ENCODE assay signal across 23 mouse cellular contexts in the genomic region with DNA sequence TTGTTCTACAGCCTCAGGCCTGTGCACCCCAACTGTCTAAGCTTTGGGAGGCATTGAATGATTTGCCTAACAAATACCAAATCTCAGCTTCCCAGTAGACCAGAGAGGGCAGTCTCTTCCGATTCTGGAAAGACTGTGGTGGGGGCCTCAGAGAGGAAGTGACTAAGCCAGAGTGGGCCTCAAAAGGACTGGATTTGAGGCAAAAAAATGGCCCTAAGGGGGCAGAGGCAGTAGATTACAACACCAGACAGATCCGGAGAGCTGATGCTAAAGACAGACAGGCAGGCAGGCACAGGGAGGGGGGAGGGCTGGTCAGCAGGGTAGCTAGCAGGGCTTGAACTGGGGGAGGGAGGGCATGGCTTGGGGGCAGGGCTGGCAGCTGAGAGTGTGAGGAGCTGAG. TPM values are rescaled to one million over a fixed set of nuclear protein-coding genes. Genes with fewer than 3 reads are reported as not detected.
A peak's percentile ranks its signal among the peaks of the same experiment; 100 is the strongest.
DNase-seq lines count a peak whose midpoint lies in the region; ATAC-seq and TF ChIP-seq lines count a peak whose summit lies in the region.
"Had no signal": no experiment of that assay in that cellular context is flagged by ENCODE, and none has a peak within 500 bp of the region (broad histone marks: within the 10 kb centered on the region; RNA-seq: fewer than 3 reads in every experiment).

No protein-coding gene starts in this region.

- WGBS in kidney, embryonic 15.5 days: 14% methylated on average over 2 of the region's 2 CpGs
- 3% methylated on average over 2 of the region's 2 CpGs for WGBS in limb, embryonic 12.5 days

- peaks cover 87% of the 10 kb centered on the region for H3K4me1 ChIP-seq in kidney, embryonic 15.5 days
- H3K4me1 ChIP-seq in limb, embryonic 12.5 days (replicated peaks): peaks cover 61% of the 10 kb centered on the region

- no peak for TF ChIP-seq CTCF in gastrocnemius, adult 2 months (IDR thresholded peaks at IDR 0.05)

- H3K4me2 ChIP-seq in kidney, embryonic 15.5 days: no peak overlapping the region
- no peak overlapping the region for H3K4me2 ChIP-seq in limb, embryonic 12.5 days
- H3K4me2 ChIP-seq: embryonic facial prominence, embryonic 15.5 days; liver, embryonic 11.5 days had no signal

- H3K9me3 ChIP-seq in kidney, embryonic 15.5 days (replicated peaks): no peaks in the 10 kb centered on the region
- no peaks in the 10 kb centered on the region for H3K9me3 ChIP-seq in limb, embryonic 12.5 days
- H3K9me3 ChIP-seq: embryonic facial prominence, embryonic 15.5 days had no signal

- no peak overlapping the region for H3K9ac ChIP-seq in kidney, embryonic 15.5 days
- H3K9ac ChIP-seq in limb, embryonic 12.5 days (replicated peaks): no peak overlapping the region
- H3K9ac ChIP-seq: embryonic facial prominence, embryonic 15.5 days had no signal

- no peak for ATAC-seq in kidney, embryonic 15.5 days (replicated peaks; ENCODE audit: low FRiP score)
- no peak for ATAC-seq in limb, embryonic 12.5 days (ENCODE audit: insufficient number of reproducible peaks, insufficient read depth, low FRiP score, low TSS enrichment, low read depth)
- ATAC-seq: activated CD4-positive, CD25-positive, alpha-beta regulatory T cell, adult 4 months; Patski had no signal

- H3K27ac ChIP-seq in gastrocnemius, adult 2 months: peak overlapping the region; percentile 17
- peak overlapping the region; percentile 43; the same call in 1 of the 2 replicates for H3K27ac ChIP-seq in kidney, embryonic 15.5 days
- H3K27ac ChIP-seq in limb, embryonic 12.5 days: peak overlapping the region; percentile 66
- H3K27ac ChIP-seq: embryonic facial prominence, embryonic 15.5 days had no signal

- H3K27me3 ChIP-seq in kidney, embryonic 15.5 days: no peaks in the 10 kb centered on the region
- no peaks in the 10 kb centered on the region for H3K27me3 ChIP-seq in limb, embryonic 12.5 days
- H3K27me3 ChIP-seq: embryonic facial prominence, embryonic 15.5 days; Patski had no signal

- intact Hi-C loops in gastrocnemius, adult 2 months (cut with DNase I): no loop called here

- H3K36me3 ChIP-seq in kidney, embryonic 15.5 days: no peaks in the 10 kb centered on the region
- H3K36me3 ChIP-seq in limb, embryonic 12.5 days: no peaks in the 10 kb centered on the region
- H3K36me3 ChIP-seq: embryonic facial prominence, embryonic 15.5 days had no signal

- no peak overlapping the region for H3K4me3 ChIP-seq in gastrocnemius, adult 2 months
- no peak overlapping the region for H3K4me3 ChIP-seq in kidney, embryonic 15.5 days (replicated peaks)
- no peak overlapping the region for H3K4me3 ChIP-seq in limb, embryonic 12.5 days (replicated peaks)
- H3K4me3 ChIP-seq: embryonic facial prominence, embryonic 15.5 days had no signal

- DNase-seq in gastrocnemius, adult 2 months: no peak
- DNase-seq in gastrocnemius, postnatal 4 days (ENCODE audit: low spot score in 2 of 2): no peak
- no peak for DNase-seq in kidney, postnatal 25 days
- peak; percentile 28 for DNase-seq in NIH3T3 (ENCODE audit: low read depth)
- DNase-seq in adrenal gland, postnatal 25 days: no peak
- DNase-seq in urinary bladder, postnatal 14 days (ENCODE audit: low spot score): no peak
- DNase-seq: adrenal gland, postnatal 14 days; cerebellum, adult 8-10 months; gastrocnemius, postnatal 14 days; lung, adult 2 months; right cerebral cortex, postnatal 25 days; thymus, postnatal 36 days had no signal

RNA-seq across cellular contexts. Expression of a gene that starts 8.3 kb away (rescaled TPM):
- total RNA-seq in gastrocnemius, adult 2 months (2021): 10 to 100 TPM in 1 of 2 experiments, 1 to 10 TPM in 1; 6.8 to 10.0 TPM
- 10 to 100 TPM; 26.0 to 27.1 TPM for total RNA-seq in gastrocnemius, postnatal 4 days (2021)
- 19.3 and 23.3 TPM in 2 replicates for polyA plus RNA-seq in kidney, embryonic 15.5 days (2015; fragmentation: Nextera tagmentation; extraction: Ambion mirVana)
- polyA plus RNA-seq in limb, embryonic 12.5 days (2016; fragmentation: Nextera tagmentation; extraction: Ambion mirVana): 34.1 and 35.3 TPM in 2 replicates
- 19.7 and 24.2 TPM in 2 replicates for total RNA-seq in adrenal gland, postnatal 25 days (2021)

RNA-seq across cellular contexts. Expression of a gene that starts 19.2 kb away (rescaled TPM):
- 1 to 10 TPM; 7.2 to 9.3 TPM for total RNA-seq in gastrocnemius, adult 2 months (2021)
- 10 to 100 TPM; 13.0 to 13.8 TPM for total RNA-seq in gastrocnemius, postnatal 4 days (2021)
- 26.2 and 26.3 TPM in 2 replicates for polyA plus RNA-seq in kidney, embryonic 15.5 days (2015; fragmentation: Nextera tagmentation; extraction: Ambion mirVana)
- polyA plus RNA-seq in limb, embryonic 12.5 days (2016; fragmentation: Nextera tagmentation; extraction: Ambion mirVana): 24.1 and 26.8 TPM in 2 replicates
- 16.5 and 19.7 TPM in 2 replicates for total RNA-seq in adrenal gland, postnatal 25 days (2021)

RNA-seq across cellular contexts. Expression of a gene that starts 27.2 kb away (rescaled TPM):
- 1,000 to 10,000 TPM in 1 of 2 experiments, 100 to 1,000 TPM in 1; 819 to 1,877 TPM for total RNA-seq in gastrocnemius, adult 2 months (2021)
- 10 to 100 TPM; 40.6 to 50.4 TPM for total RNA-seq in gastrocnemius, postnatal 4 days (2021)
- polyA plus RNA-seq in kidney, embryonic 15.5 days (2015; fragmentation: Nextera tagmentation; extraction: Ambion mirVana): 0.32 and 0.75 TPM in 2 replicates
- 0.67 and 0.74 TPM in 2 replicates for polyA plus RNA-seq in limb, embryonic 12.5 days (2016; fragmentation: Nextera tagmentation; extraction: Ambion mirVana)
- total RNA-seq in adrenal gland, postnatal 25 days (2021): not detected in 2 replicates
- total RNA-seq: left cerebral cortex, postnatal 14 days had no signal
- polyA plus RNA-seq: forebrain, embryonic 11.5 days; frontal cortex, adult 2 months; intestine, embryonic 14.5 days; large intestine, adult 2 months; liver, embryonic 11.5 days; lung, adult 2 months had no signal

RNA-seq across cellular contexts. Expression of a gene that starts 29.7 kb away (rescaled TPM):
- total RNA-seq in gastrocnemius, adult 2 months (2021): 1,000 to 10,000 TPM; 1,971 to 4,216 TPM
- 100 to 1,000 TPM; 129 to 140 TPM for total RNA-seq in gastrocnemius, postnatal 4 days (2021)
- 21.8 and 22.1 TPM in 2 replicates for polyA plus RNA-seq in kidney, embryonic 15.5 days (2015; fragmentation: Nextera tagmentation; extraction: Ambion mirVana)
- polyA plus RNA-seq in limb, embryonic 12.5 days (2016; fragmentation: Nextera tagmentation; extraction: Ambion mirVana): 18.5 and 19.0 TPM in 2 replicates
- 14.5 and 15.4 TPM in 2 replicates for total RNA-seq in adrenal gland, postnatal 25 days (2021)

RNA-seq across cellular contexts. Expression of a gene that starts 54.8 kb away (rescaled TPM):
- 10 to 100 TPM in 1 of 2 experiments, 1 to 10 TPM in 1; 9.7 to 12.0 TPM for total RNA-seq in gastrocnemius, adult 2 months (2021)
- total RNA-seq in gastrocnemius, postnatal 4 days (2021): 10 to 100 TPM; 25.3 to 26.6 TPM
- 3.7 and 4.0 TPM in 2 replicates for polyA plus RNA-seq in kidney, embryonic 15.5 days (2015; fragmentation: Nextera tagmentation; extraction: Ambion mirVana)
- polyA plus RNA-seq in limb, embryonic 12.5 days (2016; fragmentation: Nextera tagmentation; extraction: Ambion mirVana): 4.4 and 5.9 TPM in 2 replicates
- total RNA-seq in adrenal gland, postnatal 25 days (2021): 36.7 and 53.2 TPM in 2 replicates

Comparison
In these comparisons a context has a peak if more than half of its experiments do, and no peak if none do; other contexts are left out.
1. RNA of a gene that starts 27.2 kb away (total RNA-seq): 819 to 1,877 TPM in gastrocnemius, adult 2 months and 40.6 to 50.4 TPM in gastrocnemius, postnatal 4 days; not detected in adrenal gland, postnatal 25 days; every median in the first group is over 10 times any median in the second.
2. Peak in every context shown above with its lines, with median percentiles within 50 percentile points of each other: H3K27ac ChIP-seq.